Mouse (Mus musculus) hindbrain, embryonic 11.5 days (tissue): ENCODE results near the gene Dpp6. TPM values are rescaled to one million over a fixed set of nuclear protein-coding genes. Genes with fewer than 3 reads are reported as not detected.

Experiments used
- ATAC-seq: fragments of 200-750 bp; cut with Nextera tagmentation; 2 replicates; pipeline ENCODE4 v1.8.0; 2017; ENCODE audit warnings: mild to moderate bottlenecking, moderate TSS enrichment, moderate library complexity; ENCODE audit not compliant: low FRiP score
- DNase-seq: peaks from one replicate; pipeline ENCODE4 v3.0.0-alpha.2; 2015; ENCODE audit warnings: low spot score
- H3K27ac ChIP-seq: fragments of 300-500 bp; sonication (generic); 2 replicates; pipeline ENCODE4 v1.5.1; 2014; ENCODE audit warnings: mild to moderate bottlenecking, low read depth, low read length
- H3K27me3 ChIP-seq: fragments of 300-500 bp; sonication (generic); 2 replicates; pipeline ENCODE4 v1.6.1; 2014; ENCODE audit warnings: mild to moderate bottlenecking, low read length, moderate library complexity, mixed read lengths; ENCODE audit not compliant: control insufficient read depth, insufficient read depth
- H3K36me3 ChIP-seq: fragments of 300-500 bp; sonication (generic); 2 replicates; pipeline ENCODE4 v1.6.1; 2014; ENCODE audit warnings: mild to moderate bottlenecking, low read length, moderate library complexity, mixed read lengths; ENCODE audit not compliant: control insufficient read depth, insufficient read depth
- H3K4me1 ChIP-seq: fragments of 300-500 bp; sonication (generic); replicated peaks from 2 replicates; pipeline ENCODE4 v1.6.1; 2014; ENCODE audit warnings: low read length, mixed read lengths; ENCODE audit not compliant: control insufficient read depth, insufficient read depth
- H3K4me2 ChIP-seq: fragments of 300-500 bp; sonication (generic); replicated peaks from 2 replicates; pipeline ENCODE4 v1.6.1; 2014; ENCODE audit warnings: mild to moderate bottlenecking, low read depth, low read length
- H3K4me3 ChIP-seq: fragments of 300-500 bp; sonication (generic); 2 replicates; pipeline ENCODE4 v1.5.1; 2014; ENCODE audit warnings: low read depth, low read length
- H3K9ac ChIP-seq: fragments of 300-500 bp; sonication (generic); 2 replicates; pipeline ENCODE4 v1.6.1; 2014; ENCODE audit warnings: low read depth, low read length
- H3K9me3 ChIP-seq: fragments of 300-500 bp; sonication (generic); 2 replicates; pipeline ENCODE4 v1.6.1; 2016; ENCODE audit warnings: low read length; ENCODE audit not compliant: control insufficient read depth
- WGBS: fragments of 180-500 bp; shearing (Covaris S2); extraction: QIAGEN DNeasy Blood & Tissue Kit; methylation state at CpG from one replicate; pipeline ENCODE4 v1.1.7; 2014; 5-methylcytosine and 5-hydroxymethylcytosine counted together
- polyA plus RNA-seq: library from polyadenylated mRNA; unstranded; fragments of >200 nt; fragmentation: Nextera tagmentation; extraction: Ambion mirVana; gene quantifications from 2 replicates; pipeline ENCODE4 v1.2.1, GENCODE M21; 2014

The Dpp6 gene
- polyA plus RNA-seq, 1 experiment from 2014 or later = 13.8 TPM

GRCm38 (mm10) chr5:27275871-27276270 lies 458.9 kb downstream of the Dpp6 start:
- H3K27ac ChIP-seq = no peak overlapping the region
- H3K4me3 ChIP-seq = no peak overlapping the region
- H3K27me3 ChIP-seq = no peaks in the 10 kb centered on the region
- no peaks in the 10 kb centered on the region for H3K36me3 ChIP-seq
- no peak overlapping the region for H3K4me2 ChIP-seq
- ATAC-seq = no peak
- no peak overlapping the region for H3K9ac ChIP-seq
- WGBS = 100% methylated on average over 1 of the region's 1 CpGs
- DNase-seq = no peak
- no peaks in the 10 kb centered on the region for H3K9me3 ChIP-seq
- H3K4me1 ChIP-seq = no peaks in the 10 kb centered on the region

- no peaks in the 10 kb centered on the region for H3K4me1 ChIP-seq
- no peaks in the 10 kb centered on the region for H3K36me3 ChIP-seq
- DNase-seq (no peak), ATAC-seq (no peak)
- no peaks in the 10 kb centered on the region for H3K27me3 ChIP-seq
- H3K9me3 ChIP-seq = no peaks in the 10 kb centered on the region
- no peak overlapping the region for H3K27ac ChIP-seq
- no peak overlapping the region for H3K9ac ChIP-seq
- H3K4me2 ChIP-seq = no peak overlapping the region
- 84% methylated on average over 10 of the region's 10 CpGs for WGBS
- no peak overlapping the region for H3K4me3 ChIP-seq
These were observed 461.2 kb downstream of the Dpp6 start for GRCm38 (mm10) chr5:27278120-27278645.

GRCm38 (mm10) chr5:27286876-27287275 lies 469.9 kb downstream of the Dpp6 start:
- H3K4me2 ChIP-seq = no peak overlapping the region
- no peak for ATAC-seq
- WGBS = 73% methylated on average over 4 of the region's 4 CpGs
- H3K9ac ChIP-seq = no peak overlapping the region
- H3K4me1 ChIP-seq = no peaks in the 10 kb centered on the region
- H3K36me3 ChIP-seq = no peaks in the 10 kb centered on the region
- no peak for DNase-seq
- H3K9me3 ChIP-seq = no peaks in the 10 kb centered on the region
- H3K27me3 ChIP-seq = no peaks in the 10 kb centered on the region
- H3K4me3 ChIP-seq = no peak overlapping the region
- no peak overlapping the region for H3K27ac ChIP-seq

- Histone ChIP-seq H3K36me3 (no peaks in the 10 kb centered on the region), H3K9ac (no peak overlapping the region), H3K4me3 (no peak overlapping the region), H3K27me3 (no peaks in the 10 kb centered on the region), H3K4me2 (no peak overlapping the region), H3K9me3 (no peaks in the 10 kb centered on the region), H3K4me1 (no peaks in the 10 kb centered on the region), H3K27ac (no peak overlapping the region)
- no peak for ATAC-seq
- DNase-seq = no peak
- WGBS = 88% methylated on average over 8 of the region's 8 CpGs
These were observed 474.4 kb downstream of the Dpp6 start for GRCm38 (mm10) chr5:27291378-27291777.

- no peak overlapping the region for H3K4me2 ChIP-seq
- no peaks in the 10 kb centered on the region for H3K4me1 ChIP-seq
- H3K27me3 ChIP-seq = no peaks in the 10 kb centered on the region
- ATAC-seq = no peak
- no peaks in the 10 kb centered on the region for H3K36me3 ChIP-seq
- no peak overlapping the region for H3K4me3 ChIP-seq
- no peaks in the 10 kb centered on the region for H3K9me3 ChIP-seq
- H3K27ac ChIP-seq = no peak overlapping the region
- no peak for DNase-seq
- 94% methylated on average over 7 of the region's 7 CpGs for WGBS
- H3K9ac ChIP-seq = no peak overlapping the region
These were observed 475.2 kb downstream of the Dpp6 start for GRCm38 (mm10) chr5:27292236-27292635.

DNA sequence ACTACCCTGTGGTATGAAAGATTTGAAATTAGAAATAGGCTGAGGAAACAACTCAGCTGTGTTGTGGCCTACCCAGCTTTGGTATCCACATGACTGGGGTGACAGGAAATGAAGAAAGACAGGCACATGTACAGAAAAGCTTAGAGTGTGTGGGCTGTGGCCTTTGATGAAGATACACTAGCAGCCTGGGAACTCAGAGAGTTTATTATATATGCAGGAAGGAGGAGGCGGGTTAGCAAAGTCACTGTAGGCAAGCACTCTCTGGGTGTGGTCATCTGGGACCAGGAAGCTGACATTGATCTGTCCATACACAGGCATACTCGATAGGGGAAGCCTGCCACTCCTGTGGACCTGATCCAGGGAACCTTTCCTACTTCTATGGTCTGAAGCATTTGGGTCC lies 487.1 kb downstream of the Dpp6 start:
- 82% methylated on average over 2 of the region's 2 CpGs for WGBS
- no peak for ATAC-seq
- H3K27me3 ChIP-seq = no peaks in the 10 kb centered on the region
- no peak for DNase-seq
- no peaks in the 10 kb centered on the region for H3K36me3 ChIP-seq
- no peak overlapping the region for H3K4me2 ChIP-seq
- H3K9ac ChIP-seq = no peak overlapping the region
- no peak overlapping the region for H3K4me3 ChIP-seq
- no peaks in the 10 kb centered on the region for H3K4me1 ChIP-seq
- no peaks in the 10 kb centered on the region for H3K9me3 ChIP-seq
- no peak overlapping the region for H3K27ac ChIP-seq

DNA sequence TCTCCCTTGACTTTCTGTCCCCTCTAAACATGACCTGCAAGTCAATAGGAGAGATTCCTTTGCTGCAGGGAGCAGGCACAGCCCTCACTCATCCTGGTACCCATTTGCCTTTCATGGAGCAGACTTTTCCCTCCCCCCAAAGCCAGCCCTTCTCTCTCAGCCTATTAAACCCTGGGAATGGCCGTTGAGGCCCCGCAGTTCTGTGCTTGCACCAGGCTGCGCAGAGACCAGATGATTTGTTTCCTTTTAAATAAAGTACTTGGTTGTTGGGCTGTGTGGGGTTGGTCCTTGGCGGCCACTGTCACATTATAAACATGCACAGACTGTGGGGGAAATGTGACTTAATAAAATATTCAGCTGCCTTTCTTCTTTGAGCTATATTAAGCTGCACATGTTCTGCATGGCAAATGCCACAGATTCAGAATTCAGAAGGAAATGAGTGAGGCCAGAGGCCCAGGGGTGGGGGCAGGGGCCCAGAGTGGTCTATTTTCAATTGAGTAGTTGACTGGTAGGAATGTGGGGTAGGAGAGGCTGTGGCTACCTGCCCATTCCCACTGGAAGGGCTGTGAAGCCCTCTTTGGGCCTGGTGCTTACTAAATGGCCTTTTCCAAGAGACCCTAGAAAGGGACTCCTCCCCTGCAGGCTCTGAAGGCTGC lies 489.6 kb downstream of the Dpp6 start:
- Histone ChIP-seq H3K27ac (no peak overlapping the region), H3K36me3 (no peaks in the 10 kb centered on the region), H3K4me3 (no peak overlapping the region), H3K4me1 (no peaks in the 10 kb centered on the region), H3K4me2 (no peak overlapping the region), H3K27me3 (no peaks in the 10 kb centered on the region), H3K9me3 (no peaks in the 10 kb centered on the region), H3K9ac (no peak overlapping the region)
- DNase-seq = no peak
- WGBS = 70% methylated on average over 4 of the region's 4 CpGs
- ATAC-seq = 0 out of 2 replicates have a peak, but pooled peaks have one; percentile 47

DNA sequence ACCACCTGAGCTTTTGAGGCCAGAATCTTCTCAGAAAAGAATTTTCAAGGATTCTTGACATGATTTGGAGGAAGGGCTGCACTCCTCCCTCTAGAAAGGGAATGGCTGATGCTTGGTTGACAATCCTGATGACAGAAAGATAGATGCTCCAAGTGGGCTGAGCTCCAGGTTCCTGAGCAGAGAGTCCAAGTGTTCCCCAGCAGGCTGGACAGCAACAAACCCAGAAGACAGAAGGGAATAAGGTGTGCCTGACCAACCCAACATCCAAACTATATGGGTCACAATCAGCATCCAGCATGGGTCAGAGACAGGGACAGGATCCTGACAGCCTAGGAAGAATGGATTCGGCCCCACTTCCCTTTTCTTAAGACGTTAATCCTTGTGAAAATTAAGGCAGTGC lies 493.2 kb downstream of the Dpp6 start:
- DNase-seq = no peak
- Histone ChIP-seq H3K27me3 (no peaks in the 10 kb centered on the region), H3K9me3 (no peaks in the 10 kb centered on the region), H3K9ac (no peak overlapping the region), H3K4me1 (no peaks in the 10 kb centered on the region), H3K4me2 (no peak overlapping the region), H3K4me3 (no peak overlapping the region), H3K36me3 (no peaks in the 10 kb centered on the region), H3K27ac (no peak overlapping the region)
- WGBS = 89% methylated on average over 2 of the region's 2 CpGs
- ATAC-seq = no peak

- Histone ChIP-seq H3K9me3 (no peaks in the 10 kb centered on the region), H3K4me3 (no peak overlapping the region), H3K27me3 (no peaks in the 10 kb centered on the region), H3K9ac (no peak overlapping the region), H3K36me3 (no peaks in the 10 kb centered on the region), H3K4me1 (no peaks in the 10 kb centered on the region), H3K27ac (no peak overlapping the region), H3K4me2 (no peak overlapping the region)
- no peak for DNase-seq
- no peak for ATAC-seq
- WGBS = 49% methylated on average over 1 of the region's 1 CpGs
These were observed 499.7 kb downstream of the Dpp6 start for GRCm38 (mm10) chr5:27316674-27317073.
